Mouse (Mus musculus) left cerebral cortex, postnatal 4 days (tissue): ENCODE data around the gene Fndc3b. TPM values are rescaled to one million over a fixed set of nuclear protein-coding genes. Genes with fewer than 3 reads are reported as not detected.

Experiments used
- DNase-seq: peaks from one replicate; pipeline ENCODE4 v3.0.0-alpha.2; 2022
- intact Hi-C: fragments of 180-260 bp; cut with DNase I; formaldehyde crosslinking; loops from one replicate; pipeline ENCODE4 v1.15.1; 2025
- total RNA-seq, 2 experiments: library from RNA; stranded (reverse); gene quantifications; 2 replicates each; pipeline ENCODE4 v1.2.3; 2021

Gene Fndc3b
- 10 to 100 TPM; 25.9 to 26.4 TPM for total RNA-seq

- intact Hi-C loops, result loop anchor here (10.0 kb wide), 1 partner anchor 154 kb away; no protein-coding TSS in a partner anchor
- peak; percentile 95 for DNase-seq
Measured at GRCm38 (mm10) chr3:27710648-27711428, at the start of gene Fndc3b. Gene Fndc3b (minus strand): TSS chr3:27711307.

DNA sequence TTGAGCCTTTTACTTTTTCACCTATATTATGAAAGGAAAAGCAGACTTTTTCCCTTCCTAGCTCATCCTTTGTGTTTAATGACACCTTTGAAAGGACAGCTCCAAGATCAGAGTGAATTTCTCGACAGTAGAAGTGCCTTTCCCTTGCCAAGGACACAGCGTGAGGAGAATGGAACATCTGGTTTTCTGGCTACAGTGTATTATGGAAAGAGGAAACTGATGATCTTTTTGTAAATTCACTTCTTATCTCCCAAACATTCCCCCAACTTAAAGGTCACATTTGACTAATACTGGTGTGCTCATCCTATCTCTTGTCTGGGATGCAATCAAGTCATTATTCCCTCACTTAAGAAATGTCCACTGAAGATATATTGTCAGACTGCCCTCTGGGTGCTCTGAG is 49.2 kb upstream of the Fndc3b start:
- intact Hi-C loops, result no loop called here
- DNase-seq, result no peak

GRCm38 (mm10) chr3:27758976-27759375 is 47.9 kb upstream of the Fndc3b start:
- DNase-seq, result no peak
- intact Hi-C loops, result no loop called here

- DNase-seq, result no peak
- intact Hi-C loops, result no loop called here
Measured at GRCm38 (mm10) chr3:27751657-27752056, 40.5 kb upstream of the Fndc3b start.

- intact Hi-C loops, result no loop called here
- no peak for DNase-seq
Measured at GRCm38 (mm10) chr3:27751156-27751555, 40.0 kb upstream of the Fndc3b start.

GRCm38 (mm10) chr3:27745651-27746050 is 34.5 kb upstream of the Fndc3b start:
- intact Hi-C loops, result no loop called here

GRCm38 (mm10) chr3:27744754-27745153 is 33.6 kb upstream of the Fndc3b start:
- intact Hi-C loops, result no loop called here
- DNase-seq, result no peak

More at GRCm38 (mm10) chr3:27745651-27746050, 34.5 kb upstream of the Fndc3b start:
- no peak for DNase-seq

DNA sequence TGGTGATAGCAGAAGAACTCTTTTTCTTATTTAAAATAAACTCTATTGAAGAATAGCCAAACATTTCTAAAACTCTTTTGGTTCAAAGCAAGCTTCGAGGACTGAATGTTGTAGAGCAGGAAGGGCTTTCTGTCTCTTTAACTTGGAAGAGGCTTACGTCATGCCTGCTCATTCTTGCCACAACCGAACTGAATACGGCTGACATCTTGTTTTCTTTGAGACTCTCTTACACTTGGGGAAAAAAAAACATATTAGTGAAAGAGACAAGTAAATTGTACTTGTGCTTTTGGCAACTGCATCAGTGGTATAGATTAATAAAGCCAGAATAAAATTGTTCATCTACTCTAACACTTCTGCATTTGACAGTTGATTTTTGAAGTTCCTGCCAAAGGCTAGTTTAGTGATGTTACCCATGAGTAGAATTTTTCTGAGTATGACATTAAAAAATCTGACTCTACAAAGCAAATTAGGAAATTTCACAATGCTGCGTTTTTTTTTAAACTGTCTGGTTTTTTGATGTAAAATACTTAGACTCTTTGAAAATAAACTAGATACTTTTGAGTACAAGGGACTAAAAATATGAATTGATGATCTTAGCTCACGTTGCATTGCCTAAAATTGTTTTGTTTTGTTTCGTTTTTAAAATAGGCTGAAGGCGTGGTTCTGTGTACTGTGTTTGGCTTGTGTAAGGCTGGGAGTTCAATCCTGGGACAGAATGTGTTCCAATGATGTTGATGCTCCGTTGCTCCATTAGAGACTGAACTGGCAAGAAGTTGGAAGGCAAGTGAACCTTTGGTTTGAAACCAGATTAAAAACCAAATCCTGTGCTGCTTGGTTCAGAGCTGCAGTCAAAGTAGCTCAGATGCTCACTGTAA is 32.4 kb upstream of the Fndc3b start:
- intact Hi-C loops, result no loop called here
- DNase-seq, result no peak

- intact Hi-C loops, result no loop called here
- DNase-seq, result no peak
Measured at GRCm38 (mm10) chr3:27742124-27742523, 31.0 kb upstream of the Fndc3b start.

DNA sequence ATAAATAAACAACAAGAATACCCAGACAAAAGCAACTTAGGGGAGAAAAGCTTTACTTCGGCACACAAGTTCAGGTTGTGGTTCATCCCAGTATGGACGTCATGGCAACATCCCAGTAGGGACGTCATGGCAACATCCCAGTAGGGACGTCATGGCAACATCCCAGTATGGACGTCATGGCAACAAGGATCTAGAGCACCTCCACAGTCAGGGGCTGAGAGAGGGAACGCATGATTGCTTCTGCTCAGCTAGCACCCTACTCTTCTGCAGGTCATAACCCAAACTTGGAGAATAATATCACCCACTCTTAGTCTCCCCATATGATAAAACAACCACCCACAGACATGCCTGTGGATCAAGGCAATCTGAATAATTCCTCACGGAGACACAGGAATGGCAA is 29.0 kb upstream of the Fndc3b start:
- no peak for DNase-seq
- intact Hi-C loops, result no loop called here

GRCm38 (mm10) chr3:27736180-27736579 is 25.1 kb upstream of the Fndc3b start:
- intact Hi-C loops, result no loop called here
- peak; percentile 5 for DNase-seq

GRCm38 (mm10) chr3:27735113-27735512 is 24.0 kb upstream of the Fndc3b start:
- DNase-seq, result no peak
- intact Hi-C loops, result no loop called here

- DNase-seq, result no peak
- intact Hi-C loops, result no loop called here
Measured at GRCm38 (mm10) chr3:27728798-27729782, 18.0 kb upstream of the Fndc3b start.

DNA sequence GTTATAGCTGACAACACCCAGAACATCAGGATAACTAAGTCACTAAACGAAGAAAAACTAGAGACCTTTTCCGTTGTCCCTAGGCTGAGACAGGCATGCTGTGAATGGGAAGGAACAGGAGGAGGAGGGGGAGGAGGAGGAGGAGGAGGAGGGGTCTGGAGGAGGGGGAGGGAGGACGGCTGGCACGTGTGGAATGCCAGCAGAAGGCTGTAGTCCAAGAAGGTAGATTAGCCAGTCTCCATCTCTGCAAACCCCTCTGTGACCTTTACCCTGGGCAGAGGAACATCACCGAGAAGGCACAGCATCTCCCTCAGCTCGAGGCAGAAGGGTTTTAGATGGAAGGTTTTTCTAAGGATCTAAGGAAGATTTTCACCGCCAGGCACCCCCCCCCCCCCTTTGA is 17.1 kb upstream of the Fndc3b start:
- intact Hi-C loops, result no loop called here
- DNase-seq, result no peak

GRCm38 (mm10) chr3:27725752-27726151 is 14.6 kb upstream of the Fndc3b start:
- no peak for DNase-seq
- intact Hi-C loops, result no loop called here

DNA sequence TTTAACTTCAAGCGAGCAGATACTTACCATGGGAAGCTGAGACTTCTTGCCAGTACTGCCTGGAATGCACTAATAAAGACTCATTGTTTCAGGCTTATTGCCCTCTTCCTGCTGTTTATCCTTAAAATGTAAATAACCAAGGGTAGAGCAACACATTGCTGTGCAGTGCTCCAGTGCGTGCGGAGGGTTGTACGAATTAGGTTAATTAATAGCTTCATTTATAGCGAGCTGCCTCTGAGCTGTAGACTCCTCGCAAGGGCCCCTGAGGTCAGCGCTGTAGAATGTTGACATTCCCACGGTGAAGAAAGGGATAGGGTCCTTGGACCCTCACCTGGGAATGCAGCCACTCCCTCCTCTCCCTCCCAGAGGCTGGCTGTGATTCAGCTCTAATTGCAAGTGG is 13.1 kb upstream of the Fndc3b start:
- no peak for DNase-seq
- intact Hi-C loops, result no loop called here

DNA sequence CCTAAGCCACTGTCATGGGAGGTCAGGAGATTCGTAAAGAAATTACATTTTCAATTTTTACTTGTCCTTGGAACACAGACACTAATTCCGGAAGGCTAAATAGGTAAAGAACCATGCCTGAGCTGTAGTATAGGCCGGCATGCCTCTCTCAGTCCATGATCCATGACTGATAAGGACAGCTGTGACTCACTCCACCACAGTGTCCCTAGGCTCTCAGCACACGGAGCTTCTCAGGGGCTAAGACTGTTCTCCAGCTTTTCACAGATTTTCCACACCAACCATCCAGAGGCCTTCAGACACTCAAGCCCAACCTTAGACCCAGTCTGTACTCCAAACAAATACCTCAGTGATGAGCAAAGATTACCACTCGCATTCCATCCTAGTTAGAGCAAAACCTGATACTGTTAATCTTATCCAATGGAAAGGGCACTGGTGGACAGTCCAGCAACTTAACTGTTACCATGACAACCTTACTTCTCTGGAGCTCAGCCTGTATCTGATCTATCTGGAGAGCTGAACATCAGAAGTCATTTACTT is 7.8 kb upstream of the Fndc3b start:
- intact Hi-C loops, result loop anchor here (10.0 kb wide), 1 partner anchor 146 kb away; no protein-coding TSS in a partner anchor
- no peak for DNase-seq

DNA sequence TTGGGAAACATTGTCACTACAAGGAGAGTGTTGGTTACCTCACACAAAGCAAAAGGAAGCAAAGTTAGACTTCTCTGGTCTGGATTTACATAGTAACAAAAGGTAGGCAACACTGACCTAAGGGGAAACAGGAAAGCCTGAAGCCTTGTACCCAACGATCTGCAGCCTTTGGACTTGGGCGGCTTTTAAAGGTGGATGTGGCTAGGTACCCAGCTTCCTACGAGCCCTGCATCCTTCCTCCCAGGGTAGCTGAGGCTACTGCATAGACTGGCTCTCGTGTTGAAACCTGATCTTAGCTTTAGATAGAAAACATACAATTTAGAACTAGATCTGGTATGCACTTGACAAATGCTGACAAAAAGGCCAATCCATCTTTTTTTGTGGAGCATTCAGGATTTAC is 2.9 kb upstream of the Fndc3b start:
- intact Hi-C loops, result loop anchor here (10.0 kb wide), 1 partner anchor 151 kb away; no protein-coding TSS in a partner anchor

DNA sequence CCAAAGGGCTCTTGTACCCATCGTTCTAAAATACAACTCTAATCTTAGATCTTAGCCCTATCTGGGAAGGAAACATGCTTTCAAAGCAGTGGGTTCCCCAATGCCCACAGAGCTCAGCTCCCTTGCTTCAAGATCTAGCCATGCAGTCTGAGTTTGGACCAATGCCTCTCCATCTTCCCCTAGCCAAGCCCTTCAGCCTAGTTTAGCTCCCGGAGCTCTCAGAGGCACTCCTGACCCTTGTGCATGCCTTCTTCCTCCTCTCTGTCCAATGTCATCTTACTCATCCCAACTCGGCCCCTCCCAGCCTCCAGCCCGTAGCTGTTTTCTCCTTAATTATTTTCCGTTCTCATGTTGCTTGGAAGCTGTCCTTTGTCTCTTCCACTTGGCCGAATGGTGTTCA is 1.3 kb upstream of the Fndc3b start:
- intact Hi-C loops, result loop anchor here (10.0 kb wide), 1 partner anchor 152 kb away; no protein-coding TSS in a partner anchor

More for the DNA sequence above, 2.9 kb upstream of the Fndc3b start:
- no peak for DNase-seq

More for the DNA sequence above, 1.3 kb upstream of the Fndc3b start:
- no peak for DNase-seq
